Mouse (Mus musculus) limb, embryonic 14.5 days (tissue): ENCODE results near the gene Prss8. TPM values are rescaled to one million over a fixed set of nuclear protein-coding genes. Genes with fewer than 3 reads are reported as not detected.
A peak's percentile ranks its signal among the peaks of the same experiment; 100 is the strongest.
"Not testable (repeated sequence)": the region's sequence is repeated elsewhere in the genome, so short reads cannot be mapped to it uniquely, and the experiment has no call there.

Experiments
- ATAC-seq: fragments of 200-750 bp; cut with Nextera tagmentation; 2 replicates; pipeline ENCODE4 v1.8.0; 2017; ENCODE audit warnings: low read depth, moderate number of reproducible peaks, moderate TSS enrichment; ENCODE audit not compliant: low FRiP score
- DNase-seq: peaks from one replicate; pipeline ENCODE4 v3.0.0-alpha.2; 2015; ENCODE audit warnings: low spot score
- H3K27ac ChIP-seq: fragments of 300-500 bp; sonication (generic); replicated peaks from 2 replicates; pipeline ENCODE4 v1.5.1; 2014; ENCODE audit warnings: low read depth, mild to moderate bottlenecking, low read length, moderate library complexity, mixed read lengths
- H3K27me3 ChIP-seq: fragments of 300-500 bp; sonication (generic); 2 replicates; pipeline ENCODE4 v1.6.1; 2014; ENCODE audit warnings: low read length, mixed read lengths; ENCODE audit not compliant: control insufficient read depth, insufficient read depth
- H3K36me3 ChIP-seq: fragments of 300-500 bp; sonication (generic); 2 replicates; pipeline ENCODE4 v1.6.1; 2014; ENCODE audit warnings: mild to moderate bottlenecking, low read length, moderate library complexity, mixed read lengths; ENCODE audit not compliant: control insufficient read depth, insufficient read depth
- H3K4me1 ChIP-seq: fragments of 300-500 bp; sonication (generic); 2 replicates; pipeline ENCODE4 v1.6.1; 2014; ENCODE audit warnings: antibody characterized with exemption, low read length, mixed read lengths; ENCODE audit not compliant: control insufficient read depth, insufficient read depth
- H3K4me2 ChIP-seq: fragments of 300-500 bp; sonication (generic); replicated peaks from 2 replicates; pipeline ENCODE4 v1.6.1; 2014; ENCODE audit warnings: low read depth, mild to moderate bottlenecking, low read length, moderate library complexity; ENCODE audit not compliant: severe bottlenecking
- H3K4me3 ChIP-seq: fragments of 300-500 bp; sonication (generic); replicated peaks from 2 replicates; pipeline ENCODE4 v1.5.1; 2014; ENCODE audit warnings: low read length
- H3K9ac ChIP-seq: fragments of 300-500 bp; sonication (generic); 2 replicates; pipeline ENCODE4 v1.6.1; 2014; ENCODE audit warnings: mild to moderate bottlenecking, low read depth, low read length, moderate library complexity; ENCODE audit not compliant: severe bottlenecking
- H3K9me3 ChIP-seq: fragments of 300-500 bp; sonication (generic); 2 replicates; pipeline ENCODE4 v1.6.1; 2016; ENCODE audit warnings: low read length; ENCODE audit not compliant: control insufficient read depth
- POLR2A ChIP-seq: fragments of 200-500 bp; IDR thresholded peaks from 2 replicates; pipeline ENCODE4 v1.8.0; 2012; ENCODE audit warnings: inconsistent platforms, mild to moderate bottlenecking, moderate library complexity, borderline replicate concordance; ENCODE audit not compliant: insufficient read depth, insufficient read length; ENCODE audit errors: extremely low read depth
- WGBS: fragments of 180-500 bp; shearing (Covaris S2); extraction: QIAGEN DNeasy Blood & Tissue Kit; methylation state at CpG from one replicate; pipeline ENCODE4 v1.1.7; 2014; 5-methylcytosine and 5-hydroxymethylcytosine counted together
- polyA plus RNA-seq, 2 experiments: library from polyadenylated mRNA; depleted of rRNA in 1 of 2; stranded (reverse) in 1 of 2; unstranded in 1 of 2; fragments of >200 nt; fragmentation: Nextera tagmentation in 1 of 2; extraction: Ambion mirVana in 1 of 2; gene quantifications; 2 replicates each; pipeline versions ENCODE4 v1.2.1 to v1.2.3; 2012 to 2014

The Prss8 gene
- polyA plus RNA-seq, 2 experiments: 6.2 to 7.0 TPM

- no peak for DNase-seq
- Histone ChIP-seq H3K4me3 (peak overlapping the region; percentile 7; the same call in 1 of the 2 replicates), H3K27me3 (peaks cover 26% of the 10 kb centered on the region; the same call in 1 of the 2 replicates), H3K9ac (no peak overlapping the region), H3K4me2 (0 out of 2 replicates have a peak overlapping the region, but pooled peaks have one; percentile 13), H3K9me3 (no peaks in the 10 kb centered on the region), H3K4me1 (no peaks in the 10 kb centered on the region), H3K36me3 (no peaks in the 10 kb centered on the region), H3K27ac (no peak overlapping the region)
- ATAC-seq: no peak
- TF ChIP-seq POLR2A: no peak
- 8% methylated on average over 23 of the region's 23 CpGs for WGBS
Observed at GRCm38 (mm10) chr7:127944614-127945013, 14.7 kb upstream of the Prss8 start.

DNA sequence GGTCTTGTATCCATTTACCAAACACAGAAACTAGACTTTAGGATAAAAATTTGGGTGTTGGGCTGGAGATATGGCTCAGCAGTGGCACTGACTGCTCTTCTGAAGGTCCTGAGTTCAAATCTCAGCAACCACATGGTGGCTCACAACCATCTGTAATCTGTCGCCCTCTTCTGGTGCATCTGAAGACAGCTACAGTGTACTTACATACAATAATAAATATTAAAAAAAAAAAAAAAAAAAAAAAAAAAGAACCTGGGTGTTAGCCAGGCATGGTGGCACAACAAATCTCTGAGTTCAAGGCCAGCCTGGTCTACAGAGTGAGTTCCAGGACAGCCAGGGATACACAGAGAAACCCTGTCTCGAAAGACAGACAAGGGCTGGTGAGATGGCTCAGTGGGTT is 12.2 kb upstream of the Prss8 start:
- 60% methylated on average over 2 of the region's 2 CpGs for WGBS
- not testable (repeated sequence) for H3K4me2 ChIP-seq, H3K36me3 ChIP-seq, H3K4me1 ChIP-seq, H3K9me3 ChIP-seq, H3K27ac ChIP-seq, DNase-seq, H3K4me3 ChIP-seq, H3K9ac ChIP-seq, ATAC-seq
- peaks cover 26% of the 10 kb centered on the region; the same call in 1 of the 2 replicates for H3K27me3 ChIP-seq

- 59% methylated on average over 18 of the region's 18 CpGs for WGBS
- Histone ChIP-seq H3K4me3 (peak overlapping the region; percentile 76), H3K4me2 (peak overlapping the region; percentile 94), H3K27ac (no peak overlapping the region), H3K27me3 (no peaks in the 10 kb centered on the region), H3K4me1 (0 out of 2 replicates have a peak, but pooled peaks cover 8% of the 10 kb centered on the region), H3K9ac (peak overlapping the region; percentile 75), H3K36me3 (no peaks in the 10 kb centered on the region), H3K9me3 (no peaks in the 10 kb centered on the region)
- no peak for DNase-seq
- no peak for TF ChIP-seq POLR2A
- no peak for ATAC-seq
Observed at GRCm38 (mm10) chr7:127936216-127936884, 6.4 kb upstream of the Prss8 start.

- Histone ChIP-seq H3K9me3 (no peaks in the 10 kb centered on the region), H3K9ac (peak overlapping the region; percentile 75), H3K4me3 (peak overlapping the region; percentile 76), H3K27me3 (no peaks in the 10 kb centered on the region), H3K27ac (peak overlapping the region; percentile 79), H3K4me2 (peak overlapping the region; percentile 94), H3K36me3 (no peaks in the 10 kb centered on the region), H3K4me1 (0 out of 2 replicates have a peak, but pooled peaks cover 8% of the 10 kb centered on the region)
- DNase-seq (no peak), ATAC-seq (peak; percentile 37)
- WGBS: under 1% methylated on average over 28 of the region's 38 CpGs
- TF ChIP-seq POLR2A: 0 out of 2 replicates have a peak, but pooled peaks have one; percentile 5
Observed at GRCm38 (mm10) chr7:127935748-127936159, 5.8 kb upstream of the Prss8 start.

DNA sequence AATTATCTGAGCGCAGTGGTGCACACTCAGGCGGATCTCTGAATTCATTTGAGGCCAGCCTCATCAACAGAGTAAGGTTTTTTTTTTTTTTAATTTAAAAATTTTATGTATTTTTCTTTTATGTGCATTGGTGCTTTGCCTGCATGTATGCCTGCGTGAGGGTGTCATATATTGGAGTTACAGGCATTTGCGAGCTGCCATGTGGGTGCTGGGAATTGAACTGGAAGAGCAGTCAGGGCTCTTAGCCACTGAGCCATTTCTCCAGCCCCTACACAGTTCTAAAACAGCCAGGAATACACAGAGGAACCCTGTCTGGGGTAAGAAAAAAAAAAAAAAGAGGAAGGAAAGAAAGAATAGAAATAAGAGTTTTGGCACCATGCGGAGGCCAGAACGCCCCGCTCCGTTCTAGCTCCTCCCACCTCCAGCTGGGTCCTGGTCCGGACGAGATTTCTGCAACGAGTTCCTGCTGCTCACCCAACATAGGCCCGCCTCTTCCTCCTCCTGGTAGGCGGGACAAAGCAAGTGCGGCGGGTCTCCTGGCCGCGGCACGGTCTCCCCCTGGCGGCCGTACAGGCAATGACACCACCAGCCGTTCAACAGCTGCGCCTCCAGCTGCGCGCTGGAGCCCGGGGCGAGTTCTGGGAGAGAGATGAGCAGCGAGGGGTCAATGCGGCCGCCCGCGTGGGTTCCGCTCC is 5.3 kb upstream of the Prss8 start:
- H3K4me1 ChIP-seq: 0 out of 2 replicates have a peak, but pooled peaks cover 8% of the 10 kb centered on the region
- H3K27ac ChIP-seq: peak overlapping the region; percentile 79
- H3K36me3 ChIP-seq: no peaks in the 10 kb centered on the region
- H3K9me3 ChIP-seq: no peaks in the 10 kb centered on the region
- peak overlapping the region; percentile 75 for H3K9ac ChIP-seq
- ATAC-seq (peak; percentile 96), DNase-seq (peak; percentile 95)
- H3K4me2 ChIP-seq: peak overlapping the region; percentile 94
- TF ChIP-seq POLR2A: 0 out of 2 replicates have a peak, but pooled peaks have one; percentile 64
- peak overlapping the region; percentile 76 for H3K4me3 ChIP-seq
- H3K27me3 ChIP-seq: peaks cover 3% of the 10 kb centered on the region
- 7% methylated on average over 23 of the region's 32 CpGs for WGBS
